Mouse (Mus musculus) ovary, postnatal 36 days (tissue): ENCODE data around the gene Irf8.

ENCODE experiments used
- DNase-seq: peaks from one replicate; pipeline ENCODE4 v3.0.0; 2022; ENCODE audit warnings: low spot score, mixed read lengths

Gene Irf8

GRCm38 (mm10) chr8:120751226-120752081 lies 15.3 kb downstream of the Irf8 start:
- DNase-seq: no peak

- peak; percentile 68 for DNase-seq
Measured at GRCm38 (mm10) chr8:120752082-120752452, 15.9 kb downstream of the Irf8 start.

- no peak for DNase-seq
Measured at GRCm38 (mm10) chr8:120753476-120753875, 17.3 kb downstream of the Irf8 start.

- no peak for DNase-seq
Measured at GRCm38 (mm10) chr8:120755306-120756297, 19.4 kb downstream of the Irf8 start.

- DNase-seq: no peak
Measured at GRCm38 (mm10) chr8:120758005-120758404, 21.8 kb downstream of the Irf8 start.

- DNase-seq: no peak
Measured at GRCm38 (mm10) chr8:120759847-120760246, 23.7 kb downstream of the Irf8 start.

- DNase-seq: no peak
Measured at GRCm38 (mm10) chr8:120760341-120761215, 24.4 kb downstream of the Irf8 start.

- no peak for DNase-seq
Measured at GRCm38 (mm10) chr8:120763267-120763666, 27.1 kb downstream of the Irf8 start.

GRCm38 (mm10) chr8:120764638-120765037 lies 28.5 kb downstream of the Irf8 start:
- DNase-seq: no peak

GRCm38 (mm10) chr8:120766622-120767021 lies 30.5 kb downstream of the Irf8 start:
- no peak for DNase-seq

- no peak for DNase-seq
Measured at GRCm38 (mm10) chr8:120768454-120769218, 32.5 kb downstream of the Irf8 start.

- DNase-seq: no peak
Measured at GRCm38 (mm10) chr8:120777184-120777583, 41.0 kb downstream of the Irf8 start.

GRCm38 (mm10) chr8:120777732-120778131 lies 41.6 kb downstream of the Irf8 start:
- no peak for DNase-seq

- DNase-seq: no peak
Measured at GRCm38 (mm10) chr8:120779106-120779505, 42.9 kb downstream of the Irf8 start.

- no peak for DNase-seq
Measured at GRCm38 (mm10) chr8:120783781-120784180, 47.6 kb downstream of the Irf8 start.

- DNase-seq: no peak
Measured at GRCm38 (mm10) chr8:120786753-120787152, 50.6 kb downstream of the Irf8 start.

GRCm38 (mm10) chr8:120787631-120788030 lies 51.5 kb downstream of the Irf8 start:
- no peak for DNase-seq

GRCm38 (mm10) chr8:120792710-120793109 lies 56.6 kb downstream of the Irf8 start:
- no peak for DNase-seq

GRCm38 (mm10) chr8:120795944-120796635 lies 59.9 kb downstream of the Irf8 start:
- peak; percentile 84 for DNase-seq

GRCm38 (mm10) chr8:120797019-120797727 lies 61.0 kb downstream of the Irf8 start:
- DNase-seq: no peak
